Mouse (Mus musculus) olfactory bulb, adult 2 months (tissue): ENCODE data around the gene Galntl5.

Source experiments
- CTCF ChIP-seq: fragments of 200-500 bp; IDR thresholded peaks from 2 replicates; pipeline ENCODE4 v1.5.1; 2012; ENCODE audit warnings: low read depth, mild to moderate bottlenecking, low read length, moderate library complexity; ENCODE audit not compliant: insufficient read depth
- POLR2A ChIP-seq: fragments of 200-500 bp; IDR thresholded peaks from 2 replicates; pipeline ENCODE4 v1.6.1; 2012; ENCODE audit warnings: mild to moderate bottlenecking, low read depth, low read length, moderate library complexity; ENCODE audit not compliant: insufficient read depth

- TF ChIP-seq CTCF (no peak), POLR2A (no peak)
Measured at GRCm38 (mm10) chr5:25179284-25179683, 2.0 kb upstream of the Galntl5 start.
